Mouse (Mus musculus) right cerebral cortex, postnatal 14 days (tissue): ENCODE measurements around the gene Map4k3.

ENCODE experiments used
- DNase-seq: peaks from one replicate; pipeline ENCODE4 v3.0.0; 2022

Gene Map4k3

GRCm38 (mm10) chr17:80683041-80683440 lies 45.2 kb downstream of the Map4k3 start:
- no peak for DNase-seq

- no peak for DNase-seq
Measured at GRCm38 (mm10) chr17:80678190-80678589, 50.1 kb downstream of the Map4k3 start.

- no peak for DNase-seq
Measured at GRCm38 (mm10) chr17:80676859-80677535, 51.3 kb downstream of the Map4k3 start.

- no peak for DNase-seq
Measured at GRCm38 (mm10) chr17:80676211-80676610, 52.1 kb downstream of the Map4k3 start.

GRCm38 (mm10) chr17:80670395-80670794 lies 57.9 kb downstream of the Map4k3 start:
- no peak for DNase-seq

- no peak for DNase-seq
Measured at GRCm38 (mm10) chr17:80663623-80664022, 64.7 kb downstream of the Map4k3 start.

GRCm38 (mm10) chr17:80662836-80663620 lies 65.3 kb downstream of the Map4k3 start:
- no peak for DNase-seq

GRCm38 (mm10) chr17:80661896-80662295 lies 66.4 kb downstream of the Map4k3 start:
- no peak for DNase-seq

GRCm38 (mm10) chr17:80660707-80661380 lies 67.4 kb downstream of the Map4k3 start:
- no peak for DNase-seq

- DNase-seq: no peak
Measured at GRCm38 (mm10) chr17:80660234-80660633, 68.1 kb downstream of the Map4k3 start.

GRCm38 (mm10) chr17:80659821-80660220 lies 68.5 kb downstream of the Map4k3 start:
- no peak for DNase-seq

GRCm38 (mm10) chr17:80654323-80654722 lies 74.0 kb downstream of the Map4k3 start:
- DNase-seq: no peak

- no peak for DNase-seq
Measured at GRCm38 (mm10) chr17:80652740-80653139, 75.5 kb downstream of the Map4k3 start.

- DNase-seq: no peak
Measured at GRCm38 (mm10) chr17:80646843-80647242, 81.4 kb downstream of the Map4k3 start.

- no peak for DNase-seq
Measured at GRCm38 (mm10) chr17:80646131-80646530, 82.2 kb downstream of the Map4k3 start.

- DNase-seq: no peak
Measured at GRCm38 (mm10) chr17:80645694-80646034, 82.6 kb downstream of the Map4k3 start.

GRCm38 (mm10) chr17:80644983-80645693 lies 83.1 kb downstream of the Map4k3 start:
- no peak for DNase-seq

- DNase-seq: no peak
Measured at GRCm38 (mm10) chr17:80644567-80644966, 83.7 kb downstream of the Map4k3 start.

GRCm38 (mm10) chr17:80638121-80638520 lies 90.2 kb downstream of the Map4k3 start:
- DNase-seq: no peak

GRCm38 (mm10) chr17:80635794-80636193 lies 92.5 kb downstream of the Map4k3 start:
- no peak for DNase-seq

- no peak for DNase-seq
Measured at GRCm38 (mm10) chr17:80632846-80633245, 95.4 kb downstream of the Map4k3 start.

- DNase-seq: no peak
Measured at GRCm38 (mm10) chr17:80632354-80632753, 95.9 kb downstream of the Map4k3 start.

- no peak for DNase-seq
Measured at GRCm38 (mm10) chr17:80631028-80631427, 97.3 kb downstream of the Map4k3 start.
